Mouse (Mus musculus) hindbrain, embryonic 15.5 days (tissue): ENCODE results near the gene Trpm2. TPM values are rescaled to one million over a fixed set of nuclear protein-coding genes. Genes with fewer than 3 reads are reported as not detected.
"Not testable (repeated sequence)": the region's sequence is repeated elsewhere in the genome, so short reads cannot be mapped to it uniquely, and the experiment has no call there.

Source experiments
- ATAC-seq: fragments of 200-750 bp; cut with Nextera tagmentation; 2 replicates; pipeline ENCODE4 v1.8.0; 2017; ENCODE audit warnings: low read depth, moderate number of reproducible peaks, moderate TSS enrichment; ENCODE audit not compliant: low FRiP score
- H3K27ac ChIP-seq: fragments of 300-500 bp; sonication (generic); replicated peaks from 2 replicates; pipeline ENCODE4 v1.5.1; 2015; ENCODE audit warnings: mild to moderate bottlenecking, inconsistent platforms
- H3K27me3 ChIP-seq: fragments of 300-500 bp; sonication (generic); 2 replicates; pipeline ENCODE4 v1.6.1; 2015; ENCODE audit warnings: control low read depth, inconsistent platforms
- H3K36me3 ChIP-seq: fragments of 300-500 bp; sonication (generic); 2 replicates; pipeline ENCODE4 v1.6.1; 2015; ENCODE audit warnings: control low read depth, inconsistent platforms
- H3K4me1 ChIP-seq: fragments of 300-500 bp; sonication (generic); replicated peaks from 2 replicates; pipeline ENCODE4 v1.6.1; 2015; ENCODE audit warnings: control low read depth, inconsistent platforms
- H3K4me2 ChIP-seq: fragments of 300-500 bp; sonication (generic); 2 replicates; pipeline ENCODE4 v1.6.1; 2015; ENCODE audit warnings: moderate library complexity, mild to moderate bottlenecking, inconsistent platforms
- H3K4me3 ChIP-seq: fragments of 300-500 bp; sonication (generic); 2 replicates; pipeline ENCODE4 v1.5.1; 2015; ENCODE audit warnings: mild to moderate bottlenecking, inconsistent platforms
- H3K9ac ChIP-seq: fragments of 300-500 bp; sonication (generic); 2 replicates; pipeline ENCODE4 v1.6.1; 2015; ENCODE audit warnings: inconsistent platforms
- H3K9me3 ChIP-seq: fragments of 300-500 bp; sonication (generic); 2 replicates; pipeline ENCODE4 v1.6.1; 2016; ENCODE audit warnings: control low read depth, inconsistent platforms
- WGBS: fragments of 180-500 bp; shearing (Covaris S2); methylation state at CpG from one replicate; pipeline ENCODE4 v1.1.7; 2015; 5-methylcytosine and 5-hydroxymethylcytosine counted together
- polyA plus RNA-seq: library from polyadenylated mRNA; unstranded; fragments of >200 nt; fragmentation: Nextera tagmentation; extraction: Ambion mirVana; gene quantifications from 2 replicates; pipeline ENCODE4 v1.2.1, GENCODE M21; 2015

Trpm2 gene
- polyA plus RNA-seq, 1 experiment from 2014 or later, result 7.1 TPM

DNA sequence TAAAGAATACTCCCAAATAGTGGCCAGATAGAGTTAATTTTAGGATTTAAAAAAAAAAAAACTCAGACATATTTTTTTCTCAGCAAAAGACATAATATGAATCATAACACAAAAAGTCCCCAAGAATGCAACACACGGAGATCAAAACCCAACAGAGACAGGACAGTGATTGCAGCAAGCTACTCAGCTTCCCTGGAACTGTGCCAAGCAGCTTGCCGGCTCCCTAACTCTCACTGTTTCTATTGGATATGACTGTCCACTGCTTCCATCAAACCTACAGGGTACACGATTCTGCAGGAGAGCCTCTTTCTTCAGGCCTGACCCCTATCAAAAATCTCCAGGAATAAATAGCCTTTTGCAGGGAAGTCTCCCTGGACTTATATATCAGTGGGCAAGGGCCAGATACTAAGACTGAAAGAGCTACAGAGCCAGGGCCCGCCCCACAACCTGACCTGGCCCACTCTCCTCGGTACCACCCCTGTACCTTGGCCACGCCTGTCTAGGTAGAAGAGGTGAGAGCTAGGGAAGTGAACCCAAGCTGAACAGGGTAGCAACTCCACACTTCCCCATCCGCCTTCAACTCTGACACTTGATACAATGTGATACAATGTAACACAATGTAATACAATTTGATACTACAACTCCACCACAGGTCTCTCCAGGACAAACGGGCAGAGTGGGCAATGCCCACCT lies 6.2 kb upstream of the Trpm2 start:
- Histone ChIP-seq H3K9me3 (no peaks in the 10 kb centered on the region), H3K27ac (no peak overlapping the region)
- no peak for ATAC-seq

DNA sequence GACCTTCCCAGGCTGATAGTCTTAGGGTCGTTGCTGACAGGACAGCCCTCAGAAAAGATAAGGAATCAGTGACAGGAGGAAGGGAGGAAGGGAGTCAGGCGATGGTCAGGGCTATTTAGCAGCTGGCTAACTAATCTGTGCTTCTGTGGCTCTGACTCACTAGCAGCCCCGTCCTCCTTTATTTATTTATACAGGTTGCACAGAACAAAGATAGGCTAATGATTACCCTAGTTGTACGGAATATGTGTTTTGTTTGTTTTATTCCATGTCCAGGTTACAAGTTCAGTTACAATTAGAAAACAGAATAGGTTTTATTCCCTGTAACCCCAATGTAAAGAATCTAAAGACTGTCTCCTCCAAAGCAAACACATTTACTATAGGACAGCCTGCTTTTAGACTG lies 5.3 kb upstream of the Trpm2 start:
- no peak overlapping the region for H3K4me2 ChIP-seq
- H3K27ac ChIP-seq, result no peak overlapping the region
- H3K9me3 ChIP-seq, result no peaks in the 10 kb centered on the region
- 51% methylated on average over 4 of the region's 4 CpGs for WGBS
- no peak overlapping the region for H3K4me3 ChIP-seq
- peaks cover 18% of the 10 kb centered on the region for H3K4me1 ChIP-seq
- H3K27me3 ChIP-seq, result no peaks in the 10 kb centered on the region
- no peak overlapping the region for H3K9ac ChIP-seq
- H3K36me3 ChIP-seq, result no peaks in the 10 kb centered on the region
- ATAC-seq, result no peak

More for the DNA sequence above, 6.2 kb upstream of the Trpm2 start:
- Histone ChIP-seq H3K27me3 (no peaks in the 10 kb centered on the region), H3K4me1 (peaks cover 18% of the 10 kb centered on the region), H3K4me2 (no peak overlapping the region), H3K36me3 (no peaks in the 10 kb centered on the region), H3K4me3 (no peak overlapping the region), H3K9ac (no peak overlapping the region)
- WGBS, result 70% methylated on average over 8 of the region's 8 CpGs

GRCm38 (mm10) chr10:77974811-77975210 lies 4.4 kb upstream of the Trpm2 start:
- no peak overlapping the region for H3K9ac ChIP-seq
- ATAC-seq, result no peak
- 76% methylated on average over 5 of the region's 5 CpGs for WGBS
- no peaks in the 10 kb centered on the region for H3K27me3 ChIP-seq
- H3K9me3 ChIP-seq, result no peaks in the 10 kb centered on the region
- H3K4me3 ChIP-seq, result no peak overlapping the region
- no peaks in the 10 kb centered on the region for H3K36me3 ChIP-seq
- H3K4me2 ChIP-seq, result no peak overlapping the region
- no peak overlapping the region for H3K27ac ChIP-seq
- peaks cover 15% of the 10 kb centered on the region for H3K4me1 ChIP-seq

GRCm38 (mm10) chr10:77974323-77974722 lies 4.0 kb upstream of the Trpm2 start:
- Histone ChIP-seq H3K4me3 (no peak overlapping the region), H3K4me2 (no peak overlapping the region), H3K27ac (no peak overlapping the region), H3K4me1 (peaks cover 11% of the 10 kb centered on the region), H3K9ac (no peak overlapping the region), H3K9me3 (no peaks in the 10 kb centered on the region), H3K27me3 (no peaks in the 10 kb centered on the region), H3K36me3 (no peaks in the 10 kb centered on the region)
- 72% methylated on average over 5 of the region's 5 CpGs for whole genome bisulfite sequencing
- ATAC-seq, result no peak

DNA sequence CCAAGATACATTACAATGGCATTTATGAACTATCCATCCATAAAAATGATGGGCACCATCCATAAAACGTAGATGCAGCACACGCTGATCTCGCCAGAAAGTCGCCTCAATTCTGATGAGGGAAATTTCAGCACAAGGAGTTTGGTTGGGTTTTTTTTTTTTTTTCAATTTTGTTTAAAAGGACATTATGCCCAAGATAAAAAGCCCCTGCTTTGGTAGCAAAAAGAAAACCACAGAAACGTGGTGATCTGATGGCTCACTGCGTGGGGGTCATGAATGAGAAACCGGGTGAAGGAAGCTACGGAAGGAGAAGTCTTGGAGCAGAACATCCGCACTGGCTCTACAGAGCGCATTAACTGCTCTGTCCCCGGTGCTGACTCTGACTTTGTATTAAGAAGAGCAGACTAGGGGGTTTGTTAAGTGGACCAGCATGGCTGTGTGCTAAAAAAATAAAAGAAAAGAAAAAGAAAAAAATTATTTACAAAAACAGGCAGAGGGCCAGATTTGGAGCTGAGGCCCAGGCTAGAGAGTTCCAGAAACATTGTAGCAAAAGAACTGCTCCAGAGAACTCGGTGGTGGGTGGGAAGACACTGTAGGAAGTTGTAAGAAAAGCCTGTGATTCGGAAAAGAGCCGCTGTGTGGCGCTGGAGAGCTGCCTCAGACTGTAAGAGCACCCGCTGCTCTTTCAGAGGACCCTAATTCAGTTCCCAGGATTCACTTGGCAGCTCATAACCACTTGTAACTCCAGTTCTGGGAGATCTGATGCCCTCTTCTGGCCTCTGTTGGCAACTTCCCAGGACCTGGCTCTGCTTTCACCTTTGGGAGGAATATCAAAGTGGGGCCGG lies 1.6 kb upstream of the Trpm2 start:
- no peak overlapping the region for H3K9ac ChIP-seq

GRCm38 (mm10) chr10:77971191-77971590 lies 828 bp upstream of the Trpm2 start:
- Histone ChIP-seq H3K27me3 (peaks cover 13% of the 10 kb centered on the region), H3K27ac (no peak overlapping the region), H3K9ac (no peak overlapping the region), H3K4me2 (no peak overlapping the region), H3K4me1 (peaks cover 7% of the 10 kb centered on the region), H3K9me3 (no peaks in the 10 kb centered on the region), H3K4me3 (no peak overlapping the region), H3K36me3 (no peaks in the 10 kb centered on the region)
- no peak for ATAC-seq
- 78% methylated on average over 10 of the region's 10 CpGs for WGBS

More for the DNA sequence above, 1.6 kb upstream of the Trpm2 start:
- H3K4me1 ChIP-seq, result peaks cover 7% of the 10 kb centered on the region
- no peak for ATAC-seq
- H3K27ac ChIP-seq, result no peak overlapping the region
- H3K4me2 ChIP-seq, result no peak overlapping the region
- H3K9me3 ChIP-seq, result no peaks in the 10 kb centered on the region
- no peaks in the 10 kb centered on the region for H3K36me3 ChIP-seq
- no peak overlapping the region for H3K4me3 ChIP-seq
- 62% methylated on average over 17 of the region's 17 CpGs for WGBS
- peaks cover 13% of the 10 kb centered on the region for H3K27me3 ChIP-seq

GRCm38 (mm10) chr10:77969973-77970325 lies 414 bp downstream of the Trpm2 start:
- Histone ChIP-seq H3K27me3 (peaks cover 13% of the 10 kb centered on the region), H3K27ac (no peak overlapping the region), H3K4me3 (peak overlapping the region; percentile 42), H3K9me3 (no peaks in the 10 kb centered on the region), H3K9ac (peak overlapping the region; percentile 25), H3K36me3 (no peaks in the 10 kb centered on the region), H3K4me1 (peaks cover 7% of the 10 kb centered on the region), H3K4me2 (peak overlapping the region; percentile 85)
- ATAC-seq, result peak; percentile 62
- WGBS, result 16% methylated on average over 8 of the region's 8 CpGs

DNA sequence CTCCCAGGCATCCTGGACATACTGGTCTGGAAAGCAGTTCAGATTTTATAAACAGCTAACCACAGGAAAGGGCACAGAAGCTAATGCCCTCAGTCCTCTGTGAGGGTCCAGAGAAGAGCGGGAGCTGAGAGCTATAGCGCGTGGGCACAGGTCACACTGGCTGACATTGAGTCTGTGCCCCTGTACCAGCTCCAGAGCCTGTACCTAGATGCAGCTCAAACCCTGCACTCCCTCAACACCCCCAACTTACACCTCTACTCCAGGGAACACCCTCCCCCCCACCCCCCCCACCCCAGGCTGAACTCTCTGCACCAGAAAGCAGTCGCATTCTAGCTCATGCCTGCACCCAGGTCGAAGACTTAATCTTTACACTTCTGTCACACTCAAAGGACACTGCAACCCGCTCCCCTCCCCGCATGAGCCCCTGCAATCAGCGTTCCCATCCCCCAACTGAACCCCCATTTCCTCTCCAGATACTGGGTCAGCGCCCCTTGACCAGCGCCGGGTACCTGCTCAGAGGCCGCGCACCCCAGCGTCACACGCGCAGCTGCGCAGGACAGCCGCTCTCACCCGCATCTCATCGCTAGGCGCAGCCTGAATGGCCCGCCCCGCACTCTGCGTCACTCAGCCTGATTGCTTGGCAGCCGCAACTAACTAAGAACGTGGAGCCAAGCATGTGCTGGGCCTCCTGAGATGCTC lies 940 bp downstream of the Trpm2 start:
- H3K9me3 ChIP-seq, result no peaks in the 10 kb centered on the region
- WGBS, result 5% methylated on average over 26 of the region's 26 CpGs
- peaks cover 7% of the 10 kb centered on the region for H3K4me1 ChIP-seq
- peaks cover 13% of the 10 kb centered on the region for H3K27me3 ChIP-seq
- H3K27ac ChIP-seq, result no peak overlapping the region
- H3K4me3 ChIP-seq, result peak overlapping the region; percentile 42
- no peaks in the 10 kb centered on the region for H3K36me3 ChIP-seq
- H3K9ac ChIP-seq, result peak overlapping the region; percentile 25
- peak overlapping the region; percentile 85 for H3K4me2 ChIP-seq
- peak; percentile 85 for ATAC-seq

DNA sequence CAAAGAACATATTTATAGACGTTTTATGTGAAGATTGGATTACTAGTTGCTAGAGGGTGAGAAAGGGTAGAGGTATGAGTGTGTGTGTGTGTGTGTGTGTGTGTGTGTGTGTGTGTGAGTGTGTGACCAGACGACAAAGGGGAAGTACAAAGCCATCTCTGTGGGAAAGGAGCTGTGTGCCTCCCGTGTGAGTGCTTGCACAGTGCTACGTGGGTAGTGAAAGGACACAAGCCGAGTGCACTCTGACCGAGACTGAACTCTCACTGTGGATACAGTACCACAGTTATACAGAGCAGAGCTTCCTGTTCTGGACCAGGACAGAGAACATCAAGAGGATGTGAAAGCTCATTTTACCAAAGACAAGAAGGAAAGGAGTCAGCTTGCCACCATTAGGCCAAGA lies 6.4 kb downstream of the Trpm2 start:
- Histone ChIP-seq H3K9ac (no peak overlapping the region), H3K4me2 (no peak overlapping the region), H3K9me3 (no peaks in the 10 kb centered on the region), H3K27me3 (peaks cover 12% of the 10 kb centered on the region), H3K4me3 (no peak overlapping the region), H3K4me1 (peaks cover 2% of the 10 kb centered on the region), H3K36me3 (no peaks in the 10 kb centered on the region), H3K27ac (no peak overlapping the region)
- 74% methylated on average over 6 of the region's 6 CpGs for WGBS
- no peak for ATAC-seq

GRCm38 (mm10) chr10:77962725-77963124 lies 7.6 kb downstream of the Trpm2 start:
- no peak for ATAC-seq
- no peak overlapping the region for H3K4me3 ChIP-seq
- no peaks in the 10 kb centered on the region for H3K27me3 ChIP-seq
- H3K4me2 ChIP-seq, result no peak overlapping the region
- H3K27ac ChIP-seq, result no peak overlapping the region
- no peaks in the 10 kb centered on the region for H3K9me3 ChIP-seq
- H3K36me3 ChIP-seq, result no peaks in the 10 kb centered on the region
- no peak overlapping the region for H3K9ac ChIP-seq
- no peaks in the 10 kb centered on the region for H3K4me1 ChIP-seq
- WGBS, result 98% methylated on average over 2 of the region's 2 CpGs

GRCm38 (mm10) chr10:77950468-77950867 lies 19.9 kb downstream of the Trpm2 start:
- not testable (repeated sequence) for H3K36me3 ChIP-seq, H3K4me1 ChIP-seq, H3K27ac ChIP-seq, H3K4me3 ChIP-seq, H3K9me3 ChIP-seq, ATAC-seq, H3K4me2 ChIP-seq, H3K27me3 ChIP-seq, H3K9ac ChIP-seq
- 93% methylated on average over 10 of the region's 12 CpGs for WGBS

GRCm38 (mm10) chr10:77939685-77940084 lies 30.7 kb downstream of the Trpm2 start:
- no peak overlapping the region for H3K27ac ChIP-seq
- no peak overlapping the region for H3K9ac ChIP-seq
- no peak overlapping the region for H3K4me3 ChIP-seq
- no peak for ATAC-seq
- whole genome bisulfite sequencing, result 84% methylated on average over 2 of the region's 2 CpGs
- no peaks in the 10 kb centered on the region for H3K36me3 ChIP-seq
- no peaks in the 10 kb centered on the region for H3K27me3 ChIP-seq
- H3K9me3 ChIP-seq, result no peaks in the 10 kb centered on the region
- H3K4me1 ChIP-seq, result no peaks in the 10 kb centered on the region
- H3K4me2 ChIP-seq, result no peak overlapping the region
